Comparison of ENCODE assay signal across 10 mouse cellular contexts in genomic region chr8:62080195-62080802, GRCm38 (mm10). TPM values are rescaled to one million over a fixed set of nuclear protein-coding genes. Genes with fewer than 3 reads are reported as not detected.
A peak's percentile ranks its signal among the peaks of the same experiment; 100 is the strongest.
DNase-seq lines count a peak whose midpoint lies in the region.
"Had no signal": no experiment of that assay in that cellular context is flagged by ENCODE, and none has a peak within 500 bp of the region (broad histone marks: within the 10 kb centered on the region; RNA-seq: fewer than 3 reads in every experiment).

No protein-coding gene starts in this region.

- DNase-seq in kidney, adult 9 months = peak; percentile 35
- no peak for DNase-seq in kidney, postnatal 14 days
- DNase-seq in ES-CJ7 (ENCODE audit: low read depth, low spot score) = peak; percentile 57
- DNase-seq in embryo, embryonic 10.5 days (ENCODE audit: low spot score) = peak; percentile 82
- DNase-seq in mesoderm, embryonic 11.5 days (ENCODE audit: low read depth, low spot score) = peak; percentile 50
- no peak for DNase-seq in adrenal gland, adult 8-10 months
- no peak for DNase-seq in adrenal gland, postnatal 14 days
- DNase-seq in adrenal gland, adult 2 months = no peak

RNA-seq across cellular contexts. Expression of gene Anxa10, which starts 42.7 kb away (rescaled TPM):
- total RNA-seq in adrenal gland, adult 8-10 months (2022) = not detected
- total RNA-seq in adrenal gland, postnatal 14 days (2021) = not detected in 2 replicates
- not detected for total RNA-seq in adrenal gland, adult 2 months (2021)
- not detected in 2 replicates for polyA plus RNA-seq in adrenal gland, adult 2 months (2012; rRNA removed)
- polyA plus RNA-seq: embryonic facial prominence, embryonic 12.5 days; lung, embryonic 15.5 days had no signal

Comparison
In these comparisons a context has a peak if more than half of its experiments do, and no peak if none do; other contexts are left out.
1. DNase-seq: peak in kidney, adult 9 months (single experiment), ES-CJ7 (single experiment), embryo, embryonic 10.5 days (single experiment) and mesoderm, embryonic 11.5 days (single experiment); none in kidney, postnatal 14 days (single experiment), adrenal gland, adult 8-10 months (single experiment), adrenal gland, postnatal 14 days (single experiment) and adrenal gland, adult 2 months (single experiment).